8 mouse cellular contexts compared by ENCODE assay signal in genomic region chr5:140815059-140815728, GRCm38 (mm10). TPM values are rescaled to one million over a fixed set of nuclear protein-coding genes. Genes with fewer than 3 reads are reported as not detected.
A peak's percentile ranks its signal among the peaks of the same experiment; 100 is the strongest.
DNase-seq lines count a peak whose midpoint lies in the region; ATAC-seq and TF ChIP-seq lines count a peak whose summit lies in the region.

No protein-coding gene starts in this region.

- H3K4me3 ChIP-seq in layer of hippocampus, adult 2 months: no peak overlapping the region
- H3K4me3 ChIP-seq in heart, embryonic 13.5 days: no peak overlapping the region
- no peak overlapping the region for H3K4me3 ChIP-seq in neural tube, embryonic 12.5 days

- 11% methylated on average over 9 of the region's 9 CpGs for WGBS in heart, embryonic 13.5 days
- WGBS in neural tube, embryonic 12.5 days: 27% methylated on average over 9 of the region's 9 CpGs

- no peaks in the 10 kb centered on the region for H3K27me3 ChIP-seq in heart, embryonic 13.5 days (replicated peaks)
- no peaks in the 10 kb centered on the region for H3K27me3 ChIP-seq in neural tube, embryonic 12.5 days (replicated peaks)

- H3K9me3 ChIP-seq in heart, embryonic 13.5 days: no peaks in the 10 kb centered on the region
- H3K9me3 ChIP-seq in neural tube, embryonic 12.5 days: no peaks in the 10 kb centered on the region

- ATAC-seq in heart, embryonic 13.5 days (ENCODE audit: extremely low read depth, insufficient number of reproducible peaks, low FRiP score, low TSS enrichment): no peak
- no peak for ATAC-seq in neural tube, embryonic 12.5 days (ENCODE audit: low FRiP score, low read depth)

- TF ChIP-seq CTCF in layer of hippocampus, adult 2 months (conservative IDR thresholded peaks at IDR 0.05): no peak

- no peak for DNase-seq in layer of hippocampus, adult 2 months (ENCODE audit: low spot score in 2 of 2)
- DNase-seq in layer of hippocampus, postnatal 10 days (ENCODE audit: low spot score in 2 of 2): no peak
- peak; percentile 88 to 91 for DNase-seq in kidney, postnatal 36 days
- no peak for DNase-seq in frontal cortex, postnatal 36 days (ENCODE audit: low spot score in 2 of 2)
- no peak for DNase-seq in cerebellum, adult 9-10 months
- DNase-seq in adrenal gland, adult 18-20 months (ENCODE audit: low spot score in 2 of 2): no peak

- peak overlapping the region; percentile 72 for H3K27ac ChIP-seq in layer of hippocampus, adult 2 months
- peak overlapping the region; percentile 70 for H3K27ac ChIP-seq in heart, embryonic 13.5 days (replicated peaks)
- no peak overlapping the region for H3K27ac ChIP-seq in neural tube, embryonic 12.5 days

- peak overlapping the region; percentile 15; the same call in 1 of the 2 replicates for H3K9ac ChIP-seq in heart, embryonic 13.5 days
- no peak overlapping the region for H3K9ac ChIP-seq in neural tube, embryonic 12.5 days

- H3K4me1 ChIP-seq in heart, embryonic 13.5 days: peaks cover 93% of the 10 kb centered on the region
- peaks cover 28% of the 10 kb centered on the region for H3K4me1 ChIP-seq in neural tube, embryonic 12.5 days

- peak overlapping the region; percentile 47 for H3K4me2 ChIP-seq in heart, embryonic 13.5 days
- 0 out of 2 replicates have a peak overlapping the region, but pooled peaks have one; percentile 13 for H3K4me2 ChIP-seq in neural tube, embryonic 12.5 days (replicated peaks)

- H3K36me3 ChIP-seq in heart, embryonic 13.5 days: peaks cover 5% of the 10 kb centered on the region; the same call in 1 of the 2 replicates
- no peaks in the 10 kb centered on the region for H3K36me3 ChIP-seq in neural tube, embryonic 12.5 days

RNA-seq across cellular contexts. Expression of gene Gna12, which starts 15.0 kb away (rescaled TPM):
- total RNA-seq in layer of hippocampus, adult 2 months (2021): 10 to 100 TPM; 78.3 to 80.5 TPM
- 10 to 100 TPM; 84.6 to 85.9 TPM for total RNA-seq in layer of hippocampus, postnatal 10 days (2021)
- polyA plus RNA-seq in heart, embryonic 13.5 days (2015; fragmentation: Nextera tagmentation; extraction: Ambion mirVana): 9.4 and 10.9 TPM in 2 replicates
- polyA plus RNA-seq in neural tube, embryonic 12.5 days (2016; fragmentation: Nextera tagmentation; extraction: Ambion mirVana): 77.6 and 85.3 TPM in 2 replicates
- 100 to 1,000 TPM; 106 to 124 TPM for total RNA-seq in adrenal gland, adult 18-20 months (2021)

Comparison
In these comparisons a context has a peak if more than half of its experiments do, and no peak if none do; other contexts are left out.
1. DNase-seq: peak in kidney, postnatal 36 days (2 of 2); none in layer of hippocampus, adult 2 months (0 of 2), layer of hippocampus, postnatal 10 days (0 of 2), frontal cortex, postnatal 36 days (0 of 2), cerebellum, adult 9-10 months (single experiment) and adrenal gland, adult 18-20 months (0 of 2).